Mouse (Mus musculus): ENCODE results near the gene Arhgap23. TPM values are rescaled to one million over a fixed set of nuclear protein-coding genes. Genes with fewer than 3 reads are reported as not detected.

Gene Arhgap23
- polyA plus RNA-seq, 1 experiment from 2014 or later, result 4.2 TPM

- under 1% methylated on average over 6 of the region's 6 CpGs for WGBS
Measured at GRCm38 (mm10) chr11:97408171-97408570, 7.2 kb upstream of the Arhgap23 start.

GRCm38 (mm10) chr11:97410958-97411357 lies 4.4 kb upstream of the Arhgap23 start:
- Histone ChIP-seq H3K9ac (no peak overlapping the region), H3K27ac (no peak overlapping the region), H3K9me3 (no peaks in the 10 kb centered on the region), H3K27me3 (peaks cover 42% of the 10 kb centered on the region), H3K4me2 (no peak overlapping the region), H3K4me3 (replicated peaks) (no peak overlapping the region), H3K36me3 (replicated peaks) (no peaks in the 10 kb centered on the region), H3K4me1 (peaks cover 26% of the 10 kb centered on the region)
- 81% methylated on average over 4 of the region's 4 CpGs for WGBS
- no peak for ATAC-seq (ENCODE audit: low FRiP score)

More at GRCm38 (mm10) chr11:97408171-97408570, 7.2 kb upstream of the Arhgap23 start:
- H3K9ac ChIP-seq, result no peak overlapping the region
- H3K27me3 ChIP-seq, result peaks cover 39% of the 10 kb centered on the region
- H3K27ac ChIP-seq, result no peak overlapping the region
- no peaks in the 10 kb centered on the region for H3K9me3 ChIP-seq
- no peaks in the 10 kb centered on the region for H3K36me3 ChIP-seq (replicated peaks)
- H3K4me2 ChIP-seq, result no peak overlapping the region
- H3K4me3 ChIP-seq (replicated peaks), result no peak overlapping the region
- peaks cover 41% of the 10 kb centered on the region for H3K4me1 ChIP-seq
- no peak for ATAC-seq (ENCODE audit: low FRiP score)

- no peak for ATAC-seq (ENCODE audit: low FRiP score)
- Histone ChIP-seq H3K9ac (no peak overlapping the region), H3K4me2 (no peak overlapping the region), H3K36me3 (replicated peaks) (no peaks in the 10 kb centered on the region), H3K27ac (no peak overlapping the region), H3K4me3 (replicated peaks) (no peak overlapping the region), H3K27me3 (peaks cover 38% of the 10 kb centered on the region), H3K9me3 (no peaks in the 10 kb centered on the region), H3K4me1 (peaks cover 21% of the 10 kb centered on the region)
- 14% methylated on average over 3 of the region's 3 CpGs for WGBS
Measured at GRCm38 (mm10) chr11:97412117-97412516, 3.2 kb upstream of the Arhgap23 start.

GRCm38 (mm10) chr11:97412808-97413347 lies 2.5 kb upstream of the Arhgap23 start:
- no peaks in the 10 kb centered on the region for H3K36me3 ChIP-seq (replicated peaks)
- H3K4me3 ChIP-seq (replicated peaks), result no peak overlapping the region
- no peak overlapping the region for H3K4me2 ChIP-seq
- 40% methylated on average over 10 of the region's 10 CpGs for WGBS
- ATAC-seq (ENCODE audit: low FRiP score), result no peak
- H3K4me1 ChIP-seq, result peaks cover 21% of the 10 kb centered on the region
- no peak overlapping the region for H3K9ac ChIP-seq
- no peak overlapping the region for H3K27ac ChIP-seq
- H3K27me3 ChIP-seq, result peaks cover 31% of the 10 kb centered on the region
- H3K9me3 ChIP-seq, result no peaks in the 10 kb centered on the region

GRCm38 (mm10) chr11:97415712-97416636 lies 641 bp downstream of the Arhgap23 start:
- Histone ChIP-seq H3K4me1 (peaks cover 32% of the 10 kb centered on the region), H3K27ac (0 out of 2 replicates have a peak overlapping the region, but pooled peaks have one; percentile 31), H3K9ac (peak overlapping the region; percentile 53), H3K9me3 (no peaks in the 10 kb centered on the region), H3K4me3 (replicated peaks) (peak overlapping the region; percentile 56), H3K36me3 (replicated peaks) (no peaks in the 10 kb centered on the region), H3K27me3 (peaks cover 28% of the 10 kb centered on the region), H3K4me2 (peak overlapping the region; percentile 81)
- ATAC-seq (ENCODE audit: low FRiP score), result peak; percentile 54
- WGBS, result 2% methylated on average over 44 of the region's 49 CpGs

GRCm38 (mm10) chr11:97416637-97417035 lies 1.3 kb downstream of the Arhgap23 start:
- Histone ChIP-seq H3K9me3 (no peaks in the 10 kb centered on the region), H3K27me3 (peaks cover 28% of the 10 kb centered on the region), H3K27ac (no peak overlapping the region), H3K4me2 (peak overlapping the region; percentile 81; the same call in 1 of the 2 replicates), H3K4me1 (peaks cover 32% of the 10 kb centered on the region), H3K9ac (no peak overlapping the region), H3K36me3 (replicated peaks) (no peaks in the 10 kb centered on the region), H3K4me3 (replicated peaks) (0 out of 2 replicates have a peak overlapping the region, but pooled peaks have one; percentile 56)
- 7% methylated on average over 5 of the region's 5 CpGs for WGBS
- ATAC-seq (ENCODE audit: low FRiP score), result no peak

- H3K36me3 ChIP-seq (replicated peaks), result no peaks in the 10 kb centered on the region
- H3K4me2 ChIP-seq, result no peak overlapping the region
- peak overlapping the region; percentile 38; the same call in 1 of the 2 replicates for H3K9ac ChIP-seq
- no peaks in the 10 kb centered on the region for H3K9me3 ChIP-seq
- H3K27me3 ChIP-seq, result peaks cover 25% of the 10 kb centered on the region
- ATAC-seq (ENCODE audit: low FRiP score), result no peak
- whole genome bisulfite sequencing, result 64% methylated on average over 14 of the region's 14 CpGs
- no peak overlapping the region for H3K27ac ChIP-seq
- H3K4me3 ChIP-seq (replicated peaks), result no peak overlapping the region
- H3K4me1 ChIP-seq, result peaks cover 36% of the 10 kb centered on the region
Measured at GRCm38 (mm10) chr11:97418834-97419539, 3.7 kb downstream of the Arhgap23 start.

- Histone ChIP-seq H3K4me2 (no peak overlapping the region), H3K27ac (no peak overlapping the region), H3K9me3 (no peaks in the 10 kb centered on the region), H3K36me3 (replicated peaks) (no peaks in the 10 kb centered on the region), H3K9ac (no peak overlapping the region), H3K27me3 (peaks cover 21% of the 10 kb centered on the region), H3K4me3 (replicated peaks) (no peak overlapping the region), H3K4me1 (peaks cover 42% of the 10 kb centered on the region)
- ATAC-seq (ENCODE audit: low FRiP score), result no peak
- WGBS, result 71% methylated on average over 5 of the region's 5 CpGs
Measured at GRCm38 (mm10) chr11:97419540-97419900, 4.2 kb downstream of the Arhgap23 start.

GRCm38 (mm10) chr11:97422507-97422906 lies 7.2 kb downstream of the Arhgap23 start:
- Histone ChIP-seq H3K4me3 (replicated peaks) (no peak overlapping the region), H3K9me3 (no peaks in the 10 kb centered on the region), H3K27me3 (peaks cover 9% of the 10 kb centered on the region), H3K27ac (no peak overlapping the region), H3K4me2 (no peak overlapping the region), H3K9ac (no peak overlapping the region), H3K4me1 (peaks cover 29% of the 10 kb centered on the region), H3K36me3 (replicated peaks) (no peaks in the 10 kb centered on the region)
- no peak for ATAC-seq (ENCODE audit: low FRiP score)
- 47% methylated on average over 4 of the region's 4 CpGs for WGBS

GRCm38 (mm10) chr11:97424092-97424692 lies 8.9 kb downstream of the Arhgap23 start:
- Histone ChIP-seq H3K27me3 (peaks cover 11% of the 10 kb centered on the region), H3K9ac (no peak overlapping the region), H3K27ac (peak overlapping the region; percentile 50; the same call in 1 of the 2 replicates), H3K36me3 (replicated peaks) (no peaks in the 10 kb centered on the region), H3K4me3 (replicated peaks) (no peak overlapping the region), H3K9me3 (no peaks in the 10 kb centered on the region), H3K4me1 (peaks cover 33% of the 10 kb centered on the region), H3K4me2 (no peak overlapping the region)
- WGBS, result 52% methylated on average over 5 of the region's 5 CpGs
- no peak for ATAC-seq (ENCODE audit: low FRiP score)

- 66% methylated on average over 3 of the region's 3 CpGs for WGBS
- H3K36me3 ChIP-seq (replicated peaks), result no peaks in the 10 kb centered on the region
- peaks cover 31% of the 10 kb centered on the region for H3K4me1 ChIP-seq
- H3K27ac ChIP-seq, result no peak overlapping the region
- H3K9me3 ChIP-seq, result no peaks in the 10 kb centered on the region
- ATAC-seq (ENCODE audit: low FRiP score), result no peak
- no peak overlapping the region for H3K4me2 ChIP-seq
- no peak overlapping the region for H3K4me3 ChIP-seq (replicated peaks)
- no peak overlapping the region for H3K9ac ChIP-seq
- peaks cover 17% of the 10 kb centered on the region for H3K27me3 ChIP-seq
Measured at GRCm38 (mm10) chr11:97424802-97425201, 9.5 kb downstream of the Arhgap23 start.
